ENCODE assay signal across 26 mouse cellular contexts in the genomic region with DNA sequence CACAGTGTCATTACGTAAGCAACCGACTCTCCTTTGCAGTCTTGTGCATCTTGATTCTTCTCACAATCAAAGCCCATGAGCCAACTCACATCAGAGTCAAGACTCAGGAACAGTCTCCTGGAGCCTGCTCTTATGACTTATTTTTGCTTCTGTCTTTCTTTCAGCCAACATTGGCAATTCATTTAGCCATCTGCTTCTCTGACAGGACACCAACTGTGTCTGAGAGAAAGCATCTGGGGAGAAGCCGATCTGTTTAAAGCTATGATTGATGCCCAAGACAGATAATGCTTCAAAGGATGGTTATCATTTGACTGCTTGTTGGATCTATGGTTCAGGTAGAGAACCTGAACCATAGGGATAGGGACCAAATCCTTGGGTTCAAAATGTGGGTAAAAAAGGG.
A peak's percentile ranks its signal among the peaks of the same experiment; 100 is the strongest.
DNase-seq lines count a peak whose midpoint lies in the region; ATAC-seq and TF ChIP-seq lines count a peak whose summit lies in the region.
"Had no signal": no experiment of that assay in that cellular context is flagged by ENCODE, and none has a peak within 500 bp of the region (broad histone marks: within the 10 kb centered on the region; RNA-seq: fewer than 3 reads in every experiment).

No protein-coding gene starts in this region.

- H3K9me3 ChIP-seq in midbrain, postnatal 0 days (ENCODE audit: low read length), result no peaks in the 10 kb centered on the region
- H3K9me3 ChIP-seq: embryonic facial prominence, embryonic 13.5 days; forebrain, embryonic 15.5 days; hindbrain, embryonic 10.5 days; kidney, embryonic 15.5 days; limb, embryonic 13.5 days; lung, embryonic 15.5 days; midbrain, embryonic 10.5 days; midbrain, embryonic 15.5 days had no signal

- DNase-seq in cerebellum, postnatal 10 days, result peak; percentile 22 to 31
- no peak for DNase-seq in cerebellum, postnatal 25 days
- DNase-seq in layer of hippocampus, adult 11-12 months (ENCODE audit: low spot score), result peak; percentile 28
- DNase-seq in layer of hippocampus, postnatal 10 days (ENCODE audit: low spot score in 2 of 2), result no peak
- DNase-seq in layer of hippocampus, postnatal 36 days, result peak; percentile 7 to 29
- DNase-seq in midbrain, postnatal 0 days (ENCODE audit: low spot score), result no peak
- DNase-seq: adrenal gland, adult 2 months; adrenal gland, postnatal 36 days; cerebellum, adult 9-10 months; heart, postnatal 14 days; kidney, adult 18-20 months; kidney, postnatal 36 days had no signal

- no peak for TF ChIP-seq POLR2A in embryonic fibroblast, embryonic 13.5 days (IDR thresholded peaks at IDR 0.05; ENCODE audit: low read depth, low read length)

- TF ChIP-seq CTCF in embryonic fibroblast, embryonic 13.5 days (IDR thresholded peaks at IDR 0.05; ENCODE audit: borderline replicate concordance, insufficient read depth, low read length), result no peak
- TF ChIP-seq CTCF in midbrain, postnatal 0 days (IDR thresholded peaks at IDR 0.05), result no peak

- H3K9ac ChIP-seq in midbrain, postnatal 0 days (replicated peaks; ENCODE audit: low read length, poor library complexity, severe bottlenecking), result no peak overlapping the region
- H3K9ac ChIP-seq: embryonic facial prominence, embryonic 13.5 days; forebrain, embryonic 15.5 days; kidney, embryonic 15.5 days; limb, embryonic 13.5 days; lung, embryonic 15.5 days; midbrain, embryonic 15.5 days had no signal

- no peak for ATAC-seq in midbrain, postnatal 0 days (ENCODE audit: low FRiP score)
- ATAC-seq: activated CD4-positive, CD25-positive, alpha-beta regulatory T cell, adult 4 months; forebrain, embryonic 15.5 days; hindbrain, embryonic 16.5 days; midbrain, embryonic 15.5 days had no signal

- H3K4me3 ChIP-seq in embryonic fibroblast, embryonic 13.5 days (ENCODE audit: insufficient read depth, low read length), result no peak overlapping the region
- H3K4me3 ChIP-seq in midbrain, postnatal 0 days (ENCODE audit: low read depth, low read length), result no peak overlapping the region
- H3K4me3 ChIP-seq: embryonic facial prominence, embryonic 13.5 days; erythroblast, embryonic 14.5 days; forebrain, embryonic 15.5 days; hindbrain, embryonic 10.5 days; kidney, embryonic 15.5 days; limb, embryonic 13.5 days; lung, embryonic 15.5 days; midbrain, embryonic 10.5 days; midbrain, embryonic 15.5 days had no signal

- H3K4me1 ChIP-seq in embryonic fibroblast, embryonic 13.5 days (ENCODE audit: control insufficient read depth, insufficient read depth, low read length), result 0 out of 2 replicates have a peak, but pooled peaks cover 6% of the 10 kb centered on the region
- H3K4me1 ChIP-seq in midbrain, postnatal 0 days (ENCODE audit: insufficient read depth, low read length), result no peaks in the 10 kb centered on the region
- H3K4me1 ChIP-seq: embryonic facial prominence, embryonic 13.5 days; forebrain, embryonic 15.5 days; hindbrain, embryonic 10.5 days; kidney, embryonic 15.5 days; lung, embryonic 15.5 days; midbrain, embryonic 10.5 days; midbrain, embryonic 15.5 days had no signal

- H3K27me3 ChIP-seq in midbrain, postnatal 0 days (ENCODE audit: insufficient read depth, low read length), result no peaks in the 10 kb centered on the region
- H3K27me3 ChIP-seq: CH12.LX; embryonic facial prominence, embryonic 13.5 days; forebrain, embryonic 15.5 days; kidney, embryonic 15.5 days; limb, embryonic 13.5 days; lung, embryonic 15.5 days; midbrain, embryonic 15.5 days had no signal

- WGBS in midbrain, postnatal 0 days, result 86% methylated on average over 3 of the region's 3 CpGs

- peak overlapping the region; percentile 98 for H3K27ac ChIP-seq in embryonic fibroblast, embryonic 13.5 days (ENCODE audit: insufficient read depth, low read length)
- H3K27ac ChIP-seq in midbrain, postnatal 0 days (ENCODE audit: low read depth, low read length), result no peak overlapping the region
- H3K27ac ChIP-seq: embryonic facial prominence, embryonic 13.5 days; forebrain, embryonic 15.5 days; hindbrain, embryonic 10.5 days; kidney, embryonic 15.5 days; limb, embryonic 13.5 days; lung, embryonic 15.5 days; midbrain, embryonic 10.5 days; midbrain, embryonic 15.5 days had no signal

- H3K4me2 ChIP-seq in midbrain, postnatal 0 days (ENCODE audit: low read depth, low read length, poor library complexity, severe bottlenecking), result no peak overlapping the region
- H3K4me2 ChIP-seq: embryonic facial prominence, embryonic 13.5 days; forebrain, embryonic 15.5 days; kidney, embryonic 15.5 days; limb, embryonic 13.5 days; liver, embryonic 11.5 days; lung, embryonic 15.5 days; midbrain, embryonic 15.5 days had no signal

- H3K36me3 ChIP-seq in midbrain, postnatal 0 days (ENCODE audit: insufficient read depth, low read length), result no peaks in the 10 kb centered on the region
- H3K36me3 ChIP-seq: embryonic facial prominence, embryonic 13.5 days; forebrain, embryonic 15.5 days; hindbrain, embryonic 10.5 days; kidney, embryonic 15.5 days; limb, embryonic 13.5 days; lung, embryonic 15.5 days; midbrain, embryonic 10.5 days; midbrain, embryonic 15.5 days had no signal

Comparison
In these comparisons a context has a peak if more than half of its experiments do, and no peak if none do; other contexts are left out.
1. DNase-seq: peak in cerebellum, postnatal 10 days (2 of 2), layer of hippocampus, adult 11-12 months (single experiment) and layer of hippocampus, postnatal 36 days (2 of 2); none in cerebellum, postnatal 25 days (0 of 2), layer of hippocampus, postnatal 10 days (0 of 2) and midbrain, postnatal 0 days (single experiment).